In genomic region chr7:143823266-143823605, GRCm38 (mm10) we compare ENCODE assay signal across 8 mouse cellular contexts. TPM values are rescaled to one million over a fixed set of nuclear protein-coding genes. Genes with fewer than 3 reads are reported as not detected.
DNase-seq lines count a peak whose midpoint lies in the region; ATAC-seq and TF ChIP-seq lines count a peak whose summit lies in the region.

No protein-coding gene starts in this region.

- peak overlapping the region; percentile 97 for H3K27ac ChIP-seq in left cerebral cortex, adult 2 months
- no peak overlapping the region for H3K27ac ChIP-seq in embryonic facial prominence, embryonic 11.5 days (replicated peaks; ENCODE audit: low read depth, low read length)
- H3K27ac ChIP-seq in hindbrain, postnatal 0 days = peak overlapping the region; percentile 59; the same call in 1 of the 2 replicates

- no peak for TF ChIP-seq POLR2A in myocyte (IDR thresholded peaks at IDR 0.05; ENCODE audit: insufficient read length, low read depth)

- intact Hi-C loops in left cerebral cortex, adult 2 months (cut with DNase I) = loop anchor here (5.0 to 10.0 kb wide), 3 partner anchors 84 to 732 kb away; partner anchors contain the start of gene Ppfia1

- H3K79me2 ChIP-seq in myocyte (ENCODE audit: control insufficient read depth, insufficient read depth) = peaks cover 10% of the 10 kb centered on the region

- DNase-seq in left cerebral cortex, adult 2 months (ENCODE audit: extremely low spot score in 1 of 2, low spot score in 2 of 2) = no peak
- DNase-seq in left cerebral cortex, adult 9 months (ENCODE audit: low spot score in 2 of 2) = no peak
- peak; percentile 6 for DNase-seq in embryonic facial prominence, embryonic 11.5 days (ENCODE audit: low spot score)
- DNase-seq in hindbrain, postnatal 0 days (ENCODE audit: low spot score) = no peak
- DNase-seq in cerebellum, adult 9-11 months = no peak
- DNase-seq in cerebellum, adult 11-12 months = no peak
- DNase-seq in left cerebral cortex, adult 11 months (ENCODE audit: low spot score) = no peak

- H3K4me3 ChIP-seq in left cerebral cortex, adult 2 months = peak overlapping the region; percentile 65
- peak overlapping the region; percentile 32 for H3K4me3 ChIP-seq in embryonic facial prominence, embryonic 11.5 days (ENCODE audit: low read depth, low read length)
- peak overlapping the region; percentile 59 for H3K4me3 ChIP-seq in hindbrain, postnatal 0 days (ENCODE audit: low read length)
- H3K4me3 ChIP-seq in myocyte = peak overlapping the region; percentile 70

- peak overlapping the region; percentile 53 for H3K9ac ChIP-seq in embryonic facial prominence, embryonic 11.5 days (replicated peaks; ENCODE audit: low read length)
- peak overlapping the region; percentile 74 for H3K9ac ChIP-seq in hindbrain, postnatal 0 days (replicated peaks; ENCODE audit: low read length)

- TF ChIP-seq CTCF in left cerebral cortex, adult 2 months (IDR thresholded peaks at IDR 0.05) = no peak
- TF ChIP-seq CTCF in hindbrain, postnatal 0 days (IDR thresholded peaks at IDR 0.05; ENCODE audit: low read depth) = 0 out of 2 replicates have a peak, but pooled peaks have one; percentile 18

- peak; percentile 25 for ATAC-seq in embryonic facial prominence, embryonic 11.5 days (replicated peaks; ENCODE audit: insufficient number of reproducible peaks, low FRiP score, low TSS enrichment, low read depth)
- ATAC-seq in hindbrain, postnatal 0 days = no peak

- no peaks in the 10 kb centered on the region for H3K27me3 ChIP-seq in embryonic facial prominence, embryonic 11.5 days (ENCODE audit: control insufficient read depth, insufficient read depth, low read length)
- no peaks in the 10 kb centered on the region for H3K27me3 ChIP-seq in hindbrain, postnatal 0 days (ENCODE audit: insufficient read depth, low read length)
- no peaks in the 10 kb centered on the region for H3K27me3 ChIP-seq in myocyte (ENCODE audit: control insufficient read depth, insufficient read depth, insufficient read length)

- no peak overlapping the region for H3ac ChIP-seq in myocyte (ENCODE audit: control insufficient read depth, insufficient read length)

- peaks cover 5% of the 10 kb centered on the region; the same call in 1 of the 2 replicates for H3K4me1 ChIP-seq in embryonic facial prominence, embryonic 11.5 days (ENCODE audit: control insufficient read depth, insufficient read depth, low read length)
- H3K4me1 ChIP-seq in hindbrain, postnatal 0 days (ENCODE audit: insufficient read depth, low read length) = peaks cover 8% of the 10 kb centered on the region; the same call in 1 of the 2 replicates

- 72% methylated on average over 4 of the region's 4 CpGs for WGBS in embryonic facial prominence, embryonic 11.5 days
- WGBS in hindbrain, postnatal 0 days = 83% methylated on average over 4 of the region's 4 CpGs

- no peaks in the 10 kb centered on the region for H3K9me3 ChIP-seq in embryonic facial prominence, embryonic 11.5 days (replicated peaks; ENCODE audit: control insufficient read depth, low read length)
- no peaks in the 10 kb centered on the region for H3K9me3 ChIP-seq in hindbrain, postnatal 0 days (ENCODE audit: low read length)

- no peaks in the 10 kb centered on the region; the same call in 1 of the 2 replicates for H3K36me3 ChIP-seq in embryonic facial prominence, embryonic 11.5 days (replicated peaks; ENCODE audit: control insufficient read depth, insufficient read depth, low read depth, low read length)
- H3K36me3 ChIP-seq in hindbrain, postnatal 0 days (ENCODE audit: insufficient read depth, low read length) = no peaks in the 10 kb centered on the region; the same call in 1 of the 2 replicates
- no peaks in the 10 kb centered on the region for H3K36me3 ChIP-seq in myocyte (ENCODE audit: control insufficient read depth, insufficient read depth)

- H3K4me2 ChIP-seq in embryonic facial prominence, embryonic 11.5 days (ENCODE audit: low read depth, low read length) = peak overlapping the region; percentile 73
- peak overlapping the region; percentile 74 for H3K4me2 ChIP-seq in hindbrain, postnatal 0 days (ENCODE audit: low read depth, low read length)
- peak overlapping the region; percentile 88 for H3K4me2 ChIP-seq in myocyte (ENCODE audit: low read depth)

TF ChIP-seq in myocyte, 11 proteins besides CTCF, POLR2A, EP300 and RAD21:
- TF ChIP-seq TCF12 (IDR thresholded peaks at IDR 0.05; ENCODE audit: insufficient read depth, poor library complexity, severe bottlenecking) (no peak), E2F4 (IDR thresholded peaks at IDR 0.05; ENCODE audit: insufficient read depth) (no peak), MYOG (IDR thresholded peaks at IDR 0.05; ENCODE audit: control insufficient read depth in 1 of 3, insufficient read depth in 1 of 3, insufficient read length in 2 of 3, low read depth in 2 of 3) (no peak), TCF3 (IDR thresholded peaks at IDR 0.05; ENCODE audit: insufficient read length, low read depth) (no peak)

RNA-seq across cellular contexts. Expression of gene Dhcr7, which starts 0.3 kb away (rescaled TPM):
- 10 to 100 TPM; 31.6 to 36.1 TPM for total RNA-seq in left cerebral cortex, adult 2 months (2021)
- polyA plus RNA-seq in embryonic facial prominence, embryonic 11.5 days (2014; fragmentation: Nextera tagmentation; extraction: Ambion mirVana) = 56.4 and 66.4 TPM in 2 replicates
- total RNA-seq in hindbrain, postnatal 0 days (2014; rRNA removed) = 55.6 and 84.4 TPM in 2 replicates
- 64.1 and 70.2 TPM in 2 replicates for polyA plus RNA-seq in hindbrain, postnatal 0 days (2015; fragmentation: Nextera tagmentation; extraction: Ambion mirVana)
- 107 TPM for polyA plus RNA-seq in myocyte (2012; fragmentation: generic; extraction: Trizol)

RNA-seq across cellular contexts. Expression of gene Nadsyn1, which starts 0.6 kb away (rescaled TPM):
- 1 to 10 TPM; 6.4 to 7.1 TPM for total RNA-seq in left cerebral cortex, adult 2 months (2021)
- polyA plus RNA-seq in embryonic facial prominence, embryonic 11.5 days (2014; fragmentation: Nextera tagmentation; extraction: Ambion mirVana) = 7.3 and 7.5 TPM in 2 replicates
- 8.7 and 10.7 TPM in 2 replicates for total RNA-seq in hindbrain, postnatal 0 days (2014; rRNA removed)
- 4.6 and 5.1 TPM in 2 replicates for polyA plus RNA-seq in hindbrain, postnatal 0 days (2015; fragmentation: Nextera tagmentation; extraction: Ambion mirVana)
- 5.7 TPM for polyA plus RNA-seq in myocyte (2012; fragmentation: generic; extraction: Trizol)

RNA-seq across cellular contexts. Expression of gene Mrgpre, which starts 38.9 kb away (rescaled TPM):
- 1 to 10 TPM; 5.5 to 7.0 TPM for total RNA-seq in left cerebral cortex, adult 2 months (2021)
- polyA plus RNA-seq in embryonic facial prominence, embryonic 11.5 days (2014; fragmentation: Nextera tagmentation; extraction: Ambion mirVana) = 1.4 and 1.7 TPM in 2 replicates
- total RNA-seq in hindbrain, postnatal 0 days (2014; rRNA removed) = 8.5 and 10.9 TPM in 2 replicates
- polyA plus RNA-seq in hindbrain, postnatal 0 days (2015; fragmentation: Nextera tagmentation; extraction: Ambion mirVana) = 4.8 and 6.8 TPM in 2 replicates
- 1.9 TPM for polyA plus RNA-seq in myocyte (2012; fragmentation: generic; extraction: Trizol)

RNA-seq across cellular contexts. Expression of gene Gm498, which starts 43.4 kb away (rescaled TPM):
- not detected for total RNA-seq in left cerebral cortex, adult 2 months (2021)
- polyA plus RNA-seq in embryonic facial prominence, embryonic 11.5 days (2014; fragmentation: Nextera tagmentation; extraction: Ambion mirVana) = not detected in 2 replicates
- total RNA-seq in hindbrain, postnatal 0 days (2014; rRNA removed) = not detected in 2 replicates
- polyA plus RNA-seq in hindbrain, postnatal 0 days (2015; fragmentation: Nextera tagmentation; extraction: Ambion mirVana) = not detected in 2 replicates
- polyA plus RNA-seq in myocyte (2012; fragmentation: generic; extraction: Trizol) = not detected

RNA-seq across cellular contexts. Expression of gene Mrgprg, which starts 56.4 kb away (rescaled TPM):
- total RNA-seq in left cerebral cortex, adult 2 months (2021) = not detected
- not detected in 2 replicates for polyA plus RNA-seq in embryonic facial prominence, embryonic 11.5 days (2014; fragmentation: Nextera tagmentation; extraction: Ambion mirVana)
- not detected in 2 replicates for total RNA-seq in hindbrain, postnatal 0 days (2014; rRNA removed)
- not detected in 2 replicates for polyA plus RNA-seq in hindbrain, postnatal 0 days (2015; fragmentation: Nextera tagmentation; extraction: Ambion mirVana)
- not detected for polyA plus RNA-seq in myocyte (2012; fragmentation: generic; extraction: Trizol)
